Mouse (Mus musculus) left cerebral cortex, postnatal 36 days (tissue): ENCODE measurements around the gene Otub2. TPM values are rescaled to one million over a fixed set of nuclear protein-coding genes. Genes with fewer than 3 reads are reported as not detected.
"Not testable (repeated sequence)": the region's sequence is repeated elsewhere in the genome, so short reads cannot be mapped to it uniquely, and the experiment has no call there.

Source experiments
- DNase-seq, 2 experiments: peaks; one replicate each; pipeline ENCODE4 v3.0.0; 2021 to 2022; ENCODE audit warnings: low spot score in 2 of 2, mixed read lengths in 1 of 2
- intact Hi-C: fragments of 180-260 bp; cut with DNase I; formaldehyde crosslinking; loops from one replicate; pipeline ENCODE4 v1.15.1; 2025
- total RNA-seq, 2 experiments: library from RNA; stranded (reverse); gene quantifications; 2 replicates each; pipeline ENCODE4 v1.2.3; 2021

Gene Otub2
- total RNA-seq, 2 experiments from 2014 or later, result 31.1 to 38.6 TPM

DNA sequence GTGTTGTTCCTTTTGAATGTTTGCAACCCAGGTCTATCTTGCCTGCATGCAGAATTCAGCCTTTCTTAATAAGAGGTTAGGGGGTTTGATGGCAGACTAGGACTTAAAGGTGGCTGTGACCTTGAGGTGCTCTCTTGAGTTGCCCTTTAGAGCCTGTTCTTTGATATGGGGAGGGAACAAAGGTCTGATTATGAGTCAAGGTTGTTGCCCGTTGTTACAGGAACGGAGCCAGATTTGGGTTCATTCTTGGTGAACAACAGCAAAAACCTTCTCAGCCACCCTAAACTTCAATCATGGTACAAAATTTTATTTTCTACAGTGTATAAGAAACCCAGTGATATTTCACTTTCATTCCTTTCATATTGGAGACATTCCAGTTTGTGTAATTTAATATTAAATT, 44.9 kb downstream of the Otub2 start:
- intact Hi-C loops, result no loop called here
- DNase-seq, result no peak

GRCm38 (mm10) chr12:103433986-103434731, 45.7 kb downstream of the Otub2 start, which contains the start of gene Ifi27:
Ifi27 (plus strand) TSS chr12:103434211.
- intact Hi-C loops, result no loop called here
- DNase-seq, result peak; percentile 29 to 47

GRCm38 (mm10) chr12:103434861-103435260, 46.4 kb downstream of the Otub2 start:
- DNase-seq, result no peak
- intact Hi-C loops, result no loop called here

DNA sequence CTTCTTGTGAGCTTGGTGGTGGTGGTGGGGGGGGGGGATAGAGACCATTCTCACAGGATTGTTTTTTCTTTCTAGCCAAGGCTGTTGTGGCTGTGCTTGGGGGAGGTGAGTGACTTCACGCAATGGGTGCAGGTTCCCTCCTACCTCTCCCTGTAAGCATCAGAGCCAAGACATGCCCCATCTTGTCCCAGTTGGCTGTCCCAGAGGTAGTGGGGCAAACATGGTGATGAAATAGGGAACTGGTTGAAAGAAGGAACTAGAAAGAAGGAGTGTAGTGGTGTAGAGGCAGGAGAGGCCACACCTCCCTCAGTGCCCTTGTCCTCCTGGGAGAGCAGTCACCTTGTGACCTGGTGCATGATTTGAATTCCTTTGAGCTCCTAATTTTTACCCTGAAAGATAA, 49.1 kb downstream of the Otub2 start:
- DNase-seq, result no peak
- intact Hi-C loops, result no loop called here

- intact Hi-C loops, result no loop called here
Observed at GRCm38 (mm10) chr12:103443524-103443923, 55.0 kb downstream of the Otub2 start, which contains the start of gene Ifi27l2a. Ifi27l2a (minus strand) TSS chr12:103443680.

DNA sequence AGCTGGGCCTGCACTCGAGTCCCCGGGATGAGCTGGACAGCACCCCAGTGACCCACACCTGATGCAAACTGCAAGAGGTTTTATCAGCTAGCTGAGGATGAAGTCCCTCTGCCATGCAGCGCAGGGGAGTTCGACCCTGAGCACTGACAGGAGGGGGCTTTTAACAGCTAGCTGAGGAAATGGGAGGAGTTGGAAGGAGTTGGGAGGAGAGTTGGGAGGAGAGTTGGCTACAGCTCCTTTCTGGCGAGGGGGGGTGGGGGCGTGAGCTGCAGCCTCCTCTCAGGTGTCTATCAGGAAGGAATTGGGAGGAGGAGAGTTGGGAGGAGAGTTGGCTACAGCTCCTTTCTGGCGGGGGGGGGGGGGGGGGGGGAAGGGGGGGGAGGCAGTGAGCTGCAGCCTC, 55.8 kb downstream of the Otub2 start:
- intact Hi-C loops, DNase-seq: not testable (repeated sequence)

More at GRCm38 (mm10) chr12:103443524-103443923, 55.0 kb downstream of the Otub2 start, which contains the start of gene Ifi27l2a:
- DNase-seq, result no peak

DNA sequence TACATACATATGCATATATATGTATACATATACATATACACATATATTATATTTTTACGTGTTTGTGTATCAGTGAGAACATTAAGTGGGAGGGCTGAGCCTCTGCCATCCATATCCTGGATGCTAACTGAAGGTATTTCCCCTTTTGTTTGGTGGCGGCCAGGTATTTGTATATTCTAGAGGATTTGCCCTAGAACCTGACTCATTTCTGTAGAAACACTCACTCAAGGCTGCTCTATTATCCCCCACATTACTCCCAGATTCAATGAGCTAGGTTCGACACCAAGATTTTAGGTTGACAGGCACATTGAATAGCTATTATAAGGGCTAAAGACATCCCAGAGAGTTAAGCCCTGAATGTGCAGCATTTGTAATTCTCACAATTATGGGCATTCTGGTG, 56.6 kb downstream of the Otub2 start:
- DNase-seq, result no peak
- intact Hi-C loops, result no loop called here

- intact Hi-C loops, result no loop called here
- DNase-seq, result no peak
Observed at GRCm38 (mm10) chr12:103453361-103453760, 64.9 kb downstream of the Otub2 start.

Other genes starting within 250 kb of the Otub2 start
- gene Prima1, start 146.5 kb upstream of the Otub2 start, total RNA-seq, result 1 to 10 TPM; 6.6 to 6.9 TPM
- 1 to 10 TPM; 1.6 to 2.5 TPM for gene Fam181a, start 77.7 kb upstream of the Otub2 start, total RNA-seq
- 1 to 10 TPM; 2.8 to 4.0 TPM for gene Asb2, start 32.7 kb upstream of the Otub2 start, total RNA-seq
- gene 9330161L09Rik, start 19.1 kb downstream of the Otub2 start, total RNA-seq, result 1 to 10 TPM; 2.1 to 2.8 TPM
- 100 to 1,000 TPM; 209 to 229 TPM for gene Ddx24, start 37.1 kb downstream of the Otub2 start, total RNA-seq
- gene Ifi27, start 45.5 kb downstream of the Otub2 start, total RNA-seq, result 10 to 100 TPM; 59.2 to 69.4 TPM
- 1 to 10 TPM; 1.1 to 4.1 TPM for gene Ifi27l2a, start 55.0 kb downstream of the Otub2 start, total RNA-seq
- not detected for gene Ifi27l2b, start 68.5 kb downstream of the Otub2 start, total RNA-seq
- 10 to 100 TPM; 23.4 to 25.1 TPM for gene Ppp4r4, start 143.6 kb downstream of the Otub2 start, total RNA-seq
- gene Serpina10, start 242.8 kb downstream of the Otub2 start, total RNA-seq, result not detected